Mouse (Mus musculus): Measurements from ENCODE around the gene B3gnt7. TPM values are rescaled to one million over a fixed set of nuclear protein-coding genes. Genes with fewer than 3 reads are reported as not detected.
"Not testable (repeated sequence)": the region's sequence is repeated elsewhere in the genome, so short reads cannot be mapped to it uniquely, and the experiment has no call there.

Gene B3gnt7
- polyA plus RNA-seq, 1 experiment from 2014 or later, result 6.6 TPM

DNA sequence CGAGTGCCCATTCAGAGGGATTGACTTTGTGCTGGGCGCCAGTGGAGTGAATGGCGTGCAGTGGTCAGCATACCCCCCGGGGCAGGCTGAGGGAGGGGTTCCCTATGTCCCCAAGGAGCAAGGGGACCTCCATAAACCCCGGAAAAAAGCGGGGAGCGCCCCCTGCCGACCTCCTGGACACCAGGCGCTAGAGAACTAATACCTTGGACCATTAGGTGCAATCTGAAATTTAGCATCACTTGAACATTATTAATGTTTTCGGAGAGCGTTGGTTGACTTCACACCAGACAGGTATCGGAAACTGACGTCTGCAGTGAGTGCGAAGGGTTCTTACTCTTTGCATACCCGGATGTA is 11.1 kb downstream of the B3gnt7 start:
- H3K9me3 ChIP-seq, result no peaks in the 10 kb centered on the region
- no peak for ATAC-seq (ENCODE audit: insufficient number of reproducible peaks, insufficient read depth, low FRiP score, low TSS enrichment)
- no peaks in the 10 kb centered on the region for H3K36me3 ChIP-seq
- 21% methylated on average over 15 of the region's 15 CpGs for WGBS
- H3K27me3 ChIP-seq, result no peaks in the 10 kb centered on the region; the same call in 1 of the 2 replicates
- H3K27ac ChIP-seq, result no peak overlapping the region
- H3K4me3 ChIP-seq, result no peak overlapping the region
- H3K4me1 ChIP-seq, result peaks cover 4% of the 10 kb centered on the region; the same call in 1 of the 2 replicates
- H3K4me2 ChIP-seq (replicated peaks), result peak overlapping the region; percentile 25
- H3K9ac ChIP-seq, result no peak overlapping the region

- ATAC-seq (ENCODE audit: insufficient number of reproducible peaks, insufficient read depth, low FRiP score, low TSS enrichment), result no peak
- Histone ChIP-seq H3K9ac (no peak overlapping the region), H3K27ac (no peak overlapping the region), H3K9me3 (no peaks in the 10 kb centered on the region), H3K27me3 (no peaks in the 10 kb centered on the region), H3K4me3 (no peak overlapping the region), H3K4me1 (no peaks in the 10 kb centered on the region), H3K36me3 (no peaks in the 10 kb centered on the region), H3K4me2 (replicated peaks) (no peak overlapping the region)
- WGBS, result 78% methylated on average over 7 of the region's 8 CpGs
Observed at GRCm38 (mm10) chr1:86320822-86321413, 18.3 kb downstream of the B3gnt7 start.

GRCm38 (mm10) chr1:86336330-86336729 is 33.7 kb downstream of the B3gnt7 start:
- no peak for ATAC-seq (ENCODE audit: insufficient number of reproducible peaks, insufficient read depth, low FRiP score, low TSS enrichment)
- H3K27ac ChIP-seq, result no peak overlapping the region
- 39% methylated on average over 2 of the region's 2 CpGs for WGBS
- H3K4me1 ChIP-seq, result no peaks in the 10 kb centered on the region
- no peaks in the 10 kb centered on the region for H3K36me3 ChIP-seq
- no peak overlapping the region for H3K4me2 ChIP-seq (replicated peaks)
- no peak overlapping the region for H3K9ac ChIP-seq
- no peaks in the 10 kb centered on the region for H3K27me3 ChIP-seq
- H3K4me3 ChIP-seq, result no peak overlapping the region
- H3K9me3 ChIP-seq, result no peaks in the 10 kb centered on the region

- WGBS, result 32% methylated on average over 4 of the region's 4 CpGs
- ATAC-seq (ENCODE audit: insufficient number of reproducible peaks, insufficient read depth, low FRiP score, low TSS enrichment), result no peak
- no peak overlapping the region for H3K9ac ChIP-seq
Observed at GRCm38 (mm10) chr1:86339156-86339812, 36.7 kb downstream of the B3gnt7 start.

DNA sequence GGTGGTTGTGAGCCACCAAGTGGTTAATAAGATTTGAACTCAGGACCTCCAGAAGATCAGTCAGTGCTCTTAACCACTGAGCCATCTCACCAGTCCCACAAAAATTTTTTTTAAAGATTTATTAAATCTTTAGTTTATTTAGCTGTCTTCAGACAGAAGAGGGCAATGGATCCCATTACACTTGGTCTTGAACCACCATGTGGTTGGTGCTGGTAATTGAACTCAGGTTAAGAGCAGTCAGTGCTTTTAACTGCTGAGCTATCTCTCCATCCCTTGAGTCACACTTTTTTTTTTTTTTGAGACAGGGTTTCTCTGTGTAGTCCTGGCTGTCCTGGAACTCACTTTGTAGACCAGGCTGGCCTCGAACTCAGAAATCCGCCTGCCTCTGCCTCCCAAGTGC is 38.5 kb downstream of the B3gnt7 start:
- ATAC-seq (ENCODE audit: insufficient number of reproducible peaks, insufficient read depth, low FRiP score, low TSS enrichment); H3K27ac ChIP-seq; H3K9ac ChIP-seq; H3K4me3 ChIP-seq; H3K4me2 ChIP-seq (replicated peaks); H3K9me3 ChIP-seq; H3K27me3 ChIP-seq; H3K36me3 ChIP-seq; H3K4me1 ChIP-seq: not testable (repeated sequence)
- WGBS, result 96% methylated on average over 2 of the region's 2 CpGs

More at GRCm38 (mm10) chr1:86339156-86339812, 36.7 kb downstream of the B3gnt7 start:
- no peaks in the 10 kb centered on the region for H3K9me3 ChIP-seq
- no peaks in the 10 kb centered on the region for H3K27me3 ChIP-seq
- H3K27ac ChIP-seq, result no peak overlapping the region
- no peak overlapping the region for H3K4me2 ChIP-seq (replicated peaks)
- no peaks in the 10 kb centered on the region for H3K4me1 ChIP-seq
- H3K4me3 ChIP-seq, result no peak overlapping the region
- H3K36me3 ChIP-seq, result no peaks in the 10 kb centered on the region

DNA sequence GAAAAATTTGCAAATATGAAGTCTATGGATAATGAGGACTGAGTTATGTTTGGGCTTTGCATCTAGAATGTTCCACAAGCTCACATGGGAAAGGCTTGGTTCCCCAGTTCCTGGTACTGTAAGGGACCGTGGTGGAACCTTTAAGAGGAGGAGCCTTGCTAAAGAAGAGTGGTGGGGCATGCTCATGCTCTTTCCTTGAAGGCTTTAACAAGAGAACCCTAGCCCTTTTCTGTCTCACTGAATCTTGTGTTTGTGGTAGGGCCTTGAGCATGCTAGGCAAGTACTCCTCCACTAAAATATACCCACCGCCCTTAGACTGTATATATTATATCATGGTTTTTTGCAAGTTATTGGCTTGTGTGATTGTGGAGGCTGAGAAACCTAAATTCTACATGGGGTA is 39.7 kb downstream of the B3gnt7 start:
- Histone ChIP-seq H3K4me2 (replicated peaks) (no peak overlapping the region), H3K27me3 (no peaks in the 10 kb centered on the region), H3K27ac (no peak overlapping the region), H3K9ac (no peak overlapping the region), H3K4me1 (no peaks in the 10 kb centered on the region), H3K9me3 (no peaks in the 10 kb centered on the region), H3K4me3 (no peak overlapping the region), H3K36me3 (0 out of 2 replicates have a peak, but pooled peaks cover 4% of the 10 kb centered on the region)
- no peak for ATAC-seq (ENCODE audit: insufficient number of reproducible peaks, insufficient read depth, low FRiP score, low TSS enrichment)
- 88% methylated on average over 2 of the region's 2 CpGs for WGBS

DNA sequence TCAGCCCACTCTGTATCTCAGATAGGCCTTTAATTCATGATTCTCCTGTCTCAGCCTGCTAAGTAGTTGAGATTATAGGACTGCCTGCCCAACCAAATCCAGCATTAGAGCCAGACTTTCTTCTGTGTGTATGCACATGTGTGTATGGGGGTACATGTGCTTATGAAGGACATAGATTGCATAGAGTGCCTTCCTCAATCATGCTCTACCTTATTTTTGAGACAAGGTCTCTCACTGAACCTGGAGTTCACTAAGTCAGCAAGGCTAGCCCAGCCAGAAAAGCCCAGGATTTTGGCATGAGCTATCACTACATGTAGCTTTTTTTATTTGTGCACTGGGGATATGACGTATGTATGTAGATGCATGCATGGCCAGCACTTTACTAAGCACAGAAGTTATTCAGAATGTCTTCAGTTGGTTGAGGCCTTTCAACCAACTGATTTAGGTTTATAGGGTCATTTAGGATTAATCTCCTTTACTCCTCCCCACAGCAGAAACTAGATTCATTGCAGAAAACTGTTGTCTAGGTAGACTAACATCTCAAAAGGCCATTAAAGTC is 40.5 kb downstream of the B3gnt7 start:
- ATAC-seq (ENCODE audit: insufficient number of reproducible peaks, insufficient read depth, low FRiP score, low TSS enrichment), result no peak
- no peak overlapping the region for H3K27ac ChIP-seq
- no peak overlapping the region for H3K4me3 ChIP-seq
- no peaks in the 10 kb centered on the region for H3K9me3 ChIP-seq
- WGBS, result 97% methylated on average over 1 of the region's 1 CpGs
- peaks cover 12% of the 10 kb centered on the region; the same call in 1 of the 2 replicates for H3K36me3 ChIP-seq
- H3K4me1 ChIP-seq, result no peaks in the 10 kb centered on the region
- no peak overlapping the region for H3K9ac ChIP-seq
- no peak overlapping the region for H3K4me2 ChIP-seq (replicated peaks)
- no peaks in the 10 kb centered on the region for H3K27me3 ChIP-seq

DNA sequence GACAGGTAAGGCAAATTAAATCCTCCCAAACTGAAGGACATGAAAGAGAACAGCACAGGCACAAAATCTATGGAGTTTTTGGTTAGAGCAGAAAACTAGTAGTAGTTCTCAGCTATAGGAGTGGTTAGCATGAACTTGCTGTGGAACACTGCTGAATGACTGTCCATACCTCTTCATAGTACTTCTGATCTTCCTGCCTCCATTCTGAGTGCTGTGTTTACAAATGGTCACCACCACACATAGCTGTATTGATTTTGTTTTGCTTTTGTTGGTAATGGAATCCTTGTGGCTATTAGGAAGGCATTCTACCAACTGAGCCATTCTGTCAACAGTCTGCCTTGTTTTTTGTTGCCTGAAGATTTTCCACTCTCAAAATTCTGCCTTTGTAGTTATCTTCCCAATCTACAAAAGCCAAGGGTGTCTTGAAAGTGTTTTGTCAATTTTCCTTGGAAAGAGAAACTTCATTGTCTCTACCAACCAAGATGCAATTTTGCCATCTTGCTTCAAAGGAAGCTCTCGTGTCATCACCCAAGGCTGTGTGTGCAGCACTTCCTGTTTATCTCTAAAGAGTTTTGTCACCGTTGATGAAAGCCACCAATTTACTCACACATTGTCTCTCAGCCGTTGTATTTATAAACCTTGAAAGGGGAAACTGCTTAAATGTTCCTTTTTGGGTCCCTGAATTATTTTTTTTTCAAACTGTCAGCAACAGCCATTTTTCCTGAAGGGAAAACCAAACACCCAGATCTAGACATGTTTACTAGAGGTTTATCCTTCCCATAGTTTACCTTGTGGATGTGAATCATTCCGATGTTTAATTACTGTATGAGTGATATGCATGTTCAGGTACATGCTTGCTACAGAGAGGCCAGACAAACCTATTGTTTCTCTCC is 41.6 kb downstream of the B3gnt7 start:
- H3K9me3 ChIP-seq, result no peaks in the 10 kb centered on the region
- H3K27ac ChIP-seq, result no peak overlapping the region
- no peak overlapping the region for H3K9ac ChIP-seq
- H3K4me2 ChIP-seq (replicated peaks), result no peak overlapping the region
- no peaks in the 10 kb centered on the region for H3K27me3 ChIP-seq
- ATAC-seq (ENCODE audit: insufficient number of reproducible peaks, insufficient read depth, low FRiP score, low TSS enrichment), result no peak
- peaks cover 22% of the 10 kb centered on the region for H3K36me3 ChIP-seq
- no peak overlapping the region for H3K4me3 ChIP-seq
- 62% methylated on average over 4 of the region's 4 CpGs for WGBS
- no peaks in the 10 kb centered on the region for H3K4me1 ChIP-seq

- ATAC-seq (ENCODE audit: insufficient number of reproducible peaks, insufficient read depth, low FRiP score, low TSS enrichment), result no peak
- H3K9ac ChIP-seq, result no peak overlapping the region
- H3K36me3 ChIP-seq, result peaks cover 31% of the 10 kb centered on the region
- no peak overlapping the region for H3K27ac ChIP-seq
- no peaks in the 10 kb centered on the region for H3K9me3 ChIP-seq
- WGBS, result 89% methylated on average over 4 of the region's 4 CpGs
- H3K4me3 ChIP-seq, result no peak overlapping the region
- H3K4me2 ChIP-seq (replicated peaks), result no peak overlapping the region
- H3K27me3 ChIP-seq, result no peaks in the 10 kb centered on the region
- no peaks in the 10 kb centered on the region for H3K4me1 ChIP-seq
Observed at GRCm38 (mm10) chr1:86345069-86345468, 42.4 kb downstream of the B3gnt7 start.

- WGBS, result 95% methylated on average over 4 of the region's 4 CpGs
- no peak overlapping the region for H3K4me2 ChIP-seq (replicated peaks)
- H3K36me3 ChIP-seq, result peaks cover 40% of the 10 kb centered on the region
- no peaks in the 10 kb centered on the region for H3K9me3 ChIP-seq
- no peaks in the 10 kb centered on the region for H3K4me1 ChIP-seq
- H3K4me3 ChIP-seq, result no peak overlapping the region
- no peak overlapping the region for H3K9ac ChIP-seq
- ATAC-seq (ENCODE audit: insufficient number of reproducible peaks, insufficient read depth, low FRiP score, low TSS enrichment), result no peak
- H3K27ac ChIP-seq, result no peak overlapping the region
- H3K27me3 ChIP-seq, result no peaks in the 10 kb centered on the region
Observed at GRCm38 (mm10) chr1:86345956-86346355, 43.3 kb downstream of the B3gnt7 start.

GRCm38 (mm10) chr1:86346851-86347715 is 44.5 kb downstream of the B3gnt7 start:
- Histone ChIP-seq H3K36me3 (peaks cover 51% of the 10 kb centered on the region), H3K9ac (no peak overlapping the region), H3K4me3 (no peak overlapping the region), H3K27ac (no peak overlapping the region), H3K4me1 (no peaks in the 10 kb centered on the region), H3K27me3 (no peaks in the 10 kb centered on the region), H3K9me3 (no peaks in the 10 kb centered on the region), H3K4me2 (replicated peaks) (no peak overlapping the region)
- no peak for ATAC-seq (ENCODE audit: insufficient number of reproducible peaks, insufficient read depth, low FRiP score, low TSS enrichment)
- WGBS, result 81% methylated on average over 3 of the region's 3 CpGs
